In the genomic region with DNA sequence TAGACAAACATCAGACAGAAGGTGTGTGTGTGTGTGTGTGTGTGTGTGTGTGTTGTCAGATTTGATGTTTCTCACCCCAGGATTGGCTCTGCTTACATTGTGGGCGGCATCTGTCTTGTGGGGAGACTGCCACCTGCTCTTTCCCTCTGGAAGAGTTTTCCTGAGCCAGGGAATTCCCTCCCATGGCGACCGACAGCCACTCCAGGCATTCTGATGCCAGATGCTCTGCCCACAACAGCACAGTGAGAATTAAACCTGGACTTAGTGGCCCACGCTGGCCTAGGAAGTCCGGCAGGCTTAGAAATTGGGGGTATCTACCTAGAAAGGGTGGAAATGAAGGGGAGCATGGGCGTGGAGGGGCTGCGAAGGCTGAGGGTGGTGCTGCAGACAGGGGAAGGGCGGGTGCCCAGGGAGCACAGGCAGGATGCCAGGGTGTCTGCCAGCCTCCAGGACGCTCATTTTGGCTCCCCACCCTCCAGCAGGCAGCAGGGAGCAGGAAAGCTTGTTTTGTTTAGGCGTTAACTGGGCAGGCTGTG, we compare ENCODE assay signal across 8 mouse cellular contexts. TPM values are rescaled to one million over a fixed set of nuclear protein-coding genes. Genes with fewer than 3 reads are reported as not detected.
DNase-seq lines count a peak whose midpoint lies in the region; ATAC-seq lines count a peak whose summit lies in the region.

No protein-coding gene starts in this region.

- H3K27me3 ChIP-seq in forebrain, embryonic 12.5 days, result no peaks in the 10 kb centered on the region
- H3K27me3 ChIP-seq in neural tube, embryonic 14.5 days (ENCODE audit: control insufficient read depth, insufficient read depth, low read length), result no peaks in the 10 kb centered on the region

- intact Hi-C loops in heart, postnatal 36 days (cut with DNase I), result no loop called here
- intact Hi-C loops in left cerebral cortex, postnatal 36 days (cut with DNase I), result loop anchor here (10.0 kb wide), 2 partner anchors 496 to 876 kb away; partner anchors contain the start of genes Mrpl48, Pgm2l1 and Rab6a

- peak overlapping the region; percentile 36; the same call in 1 of the 2 replicates for H3K9ac ChIP-seq in forebrain, embryonic 12.5 days
- no peak overlapping the region for H3K9ac ChIP-seq in neural tube, embryonic 14.5 days (replicated peaks; ENCODE audit: low read depth, low read length)

- no peak overlapping the region for H3K4me2 ChIP-seq in forebrain, embryonic 12.5 days
- H3K4me2 ChIP-seq in neural tube, embryonic 14.5 days (ENCODE audit: low read depth, low read length), result no peak overlapping the region

- peak; percentile 38 to 45 for DNase-seq in kidney, postnatal 36 days
- DNase-seq in kidney, adult 9 months, result no peak
- DNase-seq in heart, postnatal 36 days, result peak; percentile 39 to 65
- peak; percentile 71 to 76 for DNase-seq in left cerebral cortex, postnatal 36 days (ENCODE audit: low spot score in 2 of 2)
- DNase-seq in urinary bladder, postnatal 4 days (ENCODE audit: low spot score in 2 of 2), result no peak
- DNase-seq in spleen, adult 18-20 months, result no peak

- H3K36me3 ChIP-seq in forebrain, embryonic 12.5 days (replicated peaks), result no peaks in the 10 kb centered on the region
- no peaks in the 10 kb centered on the region for H3K36me3 ChIP-seq in neural tube, embryonic 14.5 days (ENCODE audit: control insufficient read depth, insufficient read depth, low read length)

- ATAC-seq in forebrain, embryonic 12.5 days (ENCODE audit: low FRiP score), result peak; percentile 55; the same call in 1 of the 2 replicates
- peak; percentile 71 for ATAC-seq in neural tube, embryonic 14.5 days (ENCODE audit: low read depth)

- peak overlapping the region; percentile 61 for H3K27ac ChIP-seq in forebrain, embryonic 12.5 days
- H3K27ac ChIP-seq in neural tube, embryonic 14.5 days (ENCODE audit: low read depth, low read length), result peak overlapping the region; percentile 69

- H3K4me3 ChIP-seq in forebrain, embryonic 12.5 days (replicated peaks), result no peak overlapping the region
- H3K4me3 ChIP-seq in neural tube, embryonic 14.5 days (ENCODE audit: low read depth, low read length), result no peak overlapping the region

- WGBS in forebrain, embryonic 12.5 days, result 48% methylated on average over 10 of the region's 10 CpGs
- whole genome bisulfite sequencing in neural tube, embryonic 14.5 days, result 47% methylated on average over 10 of the region's 10 CpGs

- H3K4me1 ChIP-seq in forebrain, embryonic 12.5 days, result peaks cover 6% of the 10 kb centered on the region
- peaks cover 5% of the 10 kb centered on the region; the same call in 1 of the 2 replicates for H3K4me1 ChIP-seq in neural tube, embryonic 14.5 days (ENCODE audit: control insufficient read depth, insufficient read depth, low read length)

- no peaks in the 10 kb centered on the region for H3K9me3 ChIP-seq in forebrain, embryonic 12.5 days
- H3K9me3 ChIP-seq in neural tube, embryonic 14.5 days (ENCODE audit: control insufficient read depth, low read length), result no peaks in the 10 kb centered on the region

RNA-seq across cellular contexts. Expression of gene Fchsd2, which starts 8.6 kb away (rescaled TPM):
- polyA plus RNA-seq in forebrain, embryonic 12.5 days (2016; fragmentation: Nextera tagmentation; extraction: Ambion mirVana), result 34.0 and 37.5 TPM in 2 replicates
- total RNA-seq in heart, postnatal 36 days (2021), result 10 to 100 TPM; 22.8 to 25.3 TPM
- 10 to 100 TPM; 31.3 to 41.8 TPM for total RNA-seq in left cerebral cortex, postnatal 36 days (2021)
- polyA plus RNA-seq in neural tube, embryonic 14.5 days (2014; fragmentation: Nextera tagmentation; extraction: Ambion mirVana), result 51.6 TPM in 2 replicates

Comparison
In these comparisons a context has a peak if more than half of its experiments do, and no peak if none do; other contexts are left out.
1. DNase-seq: peak in kidney, postnatal 36 days (2 of 2), heart, postnatal 36 days (2 of 2) and left cerebral cortex, postnatal 36 days (2 of 2); none in kidney, adult 9 months (single experiment), urinary bladder, postnatal 4 days (0 of 2) and spleen, adult 18-20 months (0 of 2).